Mouse (Mus musculus) thymus, adult 2 months (tissue): ENCODE measurements around the gene Gm28047. TPM values are rescaled to one million over a fixed set of nuclear protein-coding genes. Genes with fewer than 3 reads are reported as not detected.

Experiments
- DNase-seq: peaks from one replicate; pipeline ENCODE4 v3.0.0; 2021
- H3K27ac ChIP-seq: fragments of 200-500 bp; 2 replicates; pipeline ENCODE4 v1.5.1; 2012; ENCODE audit warnings: low read length, control low read depth; ENCODE audit not compliant: control insufficient read depth, insufficient read depth
- H3K27me3 ChIP-seq: fragments of 200-500 bp; 2 replicates; pipeline ENCODE4 v1.6.1; 2012; ENCODE audit warnings: mild to moderate bottlenecking, low read length, moderate library complexity, mixed read lengths; ENCODE audit not compliant: control insufficient read depth, insufficient read depth
- H3K36me3 ChIP-seq: fragments of 200-500 bp; 2 replicates; pipeline ENCODE4 v1.6.1; 2012; ENCODE audit warnings: mild to moderate bottlenecking, low read length, moderate library complexity; ENCODE audit not compliant: control insufficient read depth, insufficient read depth
- H3K4me1 ChIP-seq: fragments of 200-500 bp; replicated peaks from 2 replicates; pipeline ENCODE4 v1.6.1; 2012; ENCODE audit warnings: low read length; ENCODE audit not compliant: control insufficient read depth, insufficient read depth
- H3K4me3 ChIP-seq: fragments of 200-500 bp; 2 replicates; pipeline ENCODE4 v1.5.1; 2012; ENCODE audit warnings: mild to moderate bottlenecking, low read length, control low read depth, moderate library complexity; ENCODE audit not compliant: control insufficient read depth, insufficient read depth
- CTCF ChIP-seq: fragments of 200-500 bp; IDR thresholded peaks from 2 replicates; pipeline ENCODE4 v1.5.1; 2012; ENCODE audit warnings: mild to moderate bottlenecking, control low read depth, low read length, moderate library complexity, borderline replicate concordance; ENCODE audit not compliant: control insufficient read depth, poor library complexity, insufficient read depth; ENCODE audit errors: extremely low read depth
- POLR2A ChIP-seq: fragments of 200-500 bp; IDR thresholded peaks from 2 replicates; pipeline ENCODE4 v1.6.1; 2012; ENCODE audit warnings: mild to moderate bottlenecking, low read length, control low read depth, moderate library complexity; ENCODE audit not compliant: control insufficient read depth, poor library complexity, insufficient read depth; ENCODE audit errors: extremely low read depth
- WGBS: fragments of 180-500 bp; shearing (Covaris S2); methylation state at CpG from one replicate; pipeline ENCODE4 v1.1.7; 2018; 5-methylcytosine and 5-hydroxymethylcytosine counted together
- polyA plus RNA-seq: library from polyadenylated mRNA; depleted of rRNA; stranded (reverse); fragments of >200 nt; gene quantifications from 2 replicates; pipeline ENCODE4 v1.2.3, GENCODE M21; 2012

Gene Gm28047
- polyA plus RNA-seq, 1 experiment: not detected

GRCm38 (mm10) chr15:102544801-102545200 lies 80.1 kb downstream of the Gm28047 start:
- 94% methylated on average over 4 of the region's 4 CpGs for WGBS
- H3K4me3 ChIP-seq: no peak overlapping the region
- no peak for DNase-seq
- no peak overlapping the region for H3K27ac ChIP-seq
- H3K36me3 ChIP-seq: peaks cover 54% of the 10 kb centered on the region
- no peaks in the 10 kb centered on the region for H3K27me3 ChIP-seq
- H3K4me1 ChIP-seq: no peaks in the 10 kb centered on the region
- TF ChIP-seq POLR2A: no peak
- no peak for TF ChIP-seq CTCF

- 97% methylated on average over 7 of the region's 7 CpGs for WGBS
- no peak for DNase-seq
- H3K4me1 ChIP-seq: no peaks in the 10 kb centered on the region
These were observed 90.9 kb downstream of the Gm28047 start for GRCm38 (mm10) chr15:102533926-102534325.

GRCm38 (mm10) chr15:102532106-102532900 lies 92.6 kb downstream of the Gm28047 start:
- H3K27me3 ChIP-seq: no peaks in the 10 kb centered on the region
- no peak overlapping the region for H3K4me3 ChIP-seq
- H3K4me1 ChIP-seq: peaks cover 3% of the 10 kb centered on the region; the same call in 1 of the 2 replicates
- no peak overlapping the region for H3K27ac ChIP-seq
- 98% methylated on average over 3 of the region's 3 CpGs for whole genome bisulfite sequencing
- TF ChIP-seq CTCF (no peak), POLR2A (no peak)
- peaks cover 62% of the 10 kb centered on the region for H3K36me3 ChIP-seq
- DNase-seq: no peak

More at GRCm38 (mm10) chr15:102533926-102534325, 90.9 kb downstream of the Gm28047 start:
- TF ChIP-seq CTCF: no peak
- no peak for TF ChIP-seq POLR2A
- Histone ChIP-seq H3K27ac (no peak overlapping the region), H3K27me3 (no peaks in the 10 kb centered on the region), H3K36me3 (peaks cover 66% of the 10 kb centered on the region), H3K4me3 (no peak overlapping the region)

- Histone ChIP-seq H3K36me3 (peaks cover 57% of the 10 kb centered on the region), H3K27me3 (no peaks in the 10 kb centered on the region), H3K4me1 (peaks cover 4% of the 10 kb centered on the region), H3K4me3 (no peak overlapping the region), H3K27ac (no peak overlapping the region)
- no peak for TF ChIP-seq POLR2A
- TF ChIP-seq CTCF: no peak
- no peak for DNase-seq
- WGBS: 97% methylated on average over 4 of the region's 4 CpGs
These were observed 93.3 kb downstream of the Gm28047 start for GRCm38 (mm10) chr15:102531586-102531985.

- TF ChIP-seq POLR2A (no peak), CTCF (no peak)
- no peak overlapping the region for H3K4me3 ChIP-seq
- H3K27ac ChIP-seq: no peak overlapping the region
- no peak for DNase-seq
- no peaks in the 10 kb centered on the region for H3K27me3 ChIP-seq
- peaks cover 9% of the 10 kb centered on the region for H3K4me1 ChIP-seq
- 90% methylated on average over 4 of the region's 4 CpGs for WGBS
- peaks cover 47% of the 10 kb centered on the region for H3K36me3 ChIP-seq
These were observed 94.3 kb downstream of the Gm28047 start for GRCm38 (mm10) chr15:102530566-102530965.

GRCm38 (mm10) chr15:102528396-102528795 lies 96.5 kb downstream of the Gm28047 start:
- Histone ChIP-seq H3K4me3 (no peak overlapping the region), H3K36me3 (peaks cover 36% of the 10 kb centered on the region), H3K27me3 (no peaks in the 10 kb centered on the region), H3K27ac (no peak overlapping the region), H3K4me1 (peaks cover 13% of the 10 kb centered on the region)
- TF ChIP-seq CTCF (no peak), POLR2A (no peak)
- 100% methylated on average over 1 of the region's 1 CpGs for WGBS
- no peak for DNase-seq

GRCm38 (mm10) chr15:102527936-102528335 lies 96.9 kb downstream of the Gm28047 start:
- 88% methylated on average over 3 of the region's 3 CpGs for WGBS
- peaks cover 31% of the 10 kb centered on the region for H3K36me3 ChIP-seq
- DNase-seq: no peak
- H3K4me1 ChIP-seq: peaks cover 13% of the 10 kb centered on the region
- no peak overlapping the region for H3K4me3 ChIP-seq
- H3K27ac ChIP-seq: no peak overlapping the region
- no peaks in the 10 kb centered on the region for H3K27me3 ChIP-seq
- TF ChIP-seq POLR2A (no peak), CTCF (no peak)
